Mouse (Mus musculus) G1E (cell line): ENCODE measurements around the gene Tbx6.
A peak's percentile ranks its signal among the peaks of the same experiment; 100 is the strongest.

Source experiments
- CTCF ChIP-seq: IDR thresholded peaks from 2 replicates; pipeline ENCODE4 v1.5.1; 2012; ENCODE audit warnings: low read depth, low read length, inconsistent platforms, mixed read lengths
- GATA1 ChIP-seq: IDR thresholded peaks from 2 replicates; pipeline ENCODE4 v1.6.1; 2012; ENCODE audit warnings: borderline replicate concordance, low read length, inconsistent platforms, mixed read lengths
- TAL1 ChIP-seq: conservative IDR thresholded peaks from 2 replicates; pipeline ENCODE4 v1.6.1; 2012; ENCODE audit warnings: low read depth, low read length, inconsistent platforms, mixed read lengths

GRCm38 (mm10) chr7:126796350-126796932 lies 15.2 kb downstream of the Tbx6 start:
- peak; percentile 28; the same call in 1 of the 2 replicates for TF ChIP-seq CTCF
- TF ChIP-seq GATA1: no peak
- no peak for TF ChIP-seq TAL1
